Mouse (Mus musculus) ES-E14 (cell line): ENCODE measurements around the gene Inka1. TPM values are rescaled to one million over a fixed set of nuclear protein-coding genes. Genes with fewer than 3 reads are reported as not detected.
A peak's percentile ranks its signal among the peaks of the same experiment; 100 is the strongest.

Experiments
- DNase-seq: peaks from one replicate; pipeline ENCODE4 v3.0.0-alpha.2; 2013; ENCODE audit warnings: low read depth, low spot score
- H3K27ac ChIP-seq: 2 replicates; pipeline ENCODE4 v1.5.1; 2012; ENCODE audit warnings: low read depth, mild to moderate bottlenecking, low read length, moderate library complexity, mixed read lengths; ENCODE audit not compliant: poor library complexity, insufficient read depth, severe bottlenecking
- H3K36me3 ChIP-seq: 2 replicates; pipeline ENCODE4 v1.6.1; 2012; ENCODE audit warnings: mild to moderate bottlenecking, low read length, moderate library complexity, mixed read lengths; ENCODE audit not compliant: control insufficient read depth, poor library complexity, insufficient read depth, severe bottlenecking
- H3K4me1 ChIP-seq, 2 experiments: fragments of 150-350 bp in 1 of 2; sonication (generic) in 1 of 2; 2 replicates each; pipeline ENCODE4 v1.6.1; 2012; ENCODE audit warnings: low read length in 2 of 2, mild to moderate bottlenecking in 1 of 2, mixed read lengths in 1 of 2; ENCODE audit not compliant: control insufficient read depth in 2 of 2, insufficient read depth in 2 of 2, poor library complexity in 1 of 2
- H3K4me3 ChIP-seq, 2 experiments: fragments of 150-350 bp in 1 of 2; sonication (generic) in 1 of 2; 2 replicates each; pipeline ENCODE4 v1.5.1; 2012; ENCODE audit warnings: low read length in 2 of 2, low read depth in 1 of 2, mild to moderate bottlenecking in 1 of 2, mixed read lengths in 1 of 2; ENCODE audit not compliant: insufficient read depth in 1 of 2, poor library complexity in 1 of 2, severe bottlenecking in 1 of 2
- H3K9ac ChIP-seq: 2 replicates; pipeline ENCODE4 v1.6.1; 2012; ENCODE audit warnings: low read depth, mild to moderate bottlenecking, low read length, mixed read lengths; ENCODE audit not compliant: poor library complexity, insufficient read depth, severe bottlenecking
- H3K9me3 ChIP-seq: fragments of 150-350 bp; sonication (generic); 2 replicates; pipeline ENCODE4 v1.6.1; 2012; ENCODE audit warnings: low read depth, mild to moderate bottlenecking, low read length; ENCODE audit not compliant: control insufficient read depth, insufficient read depth
- CHD2 ChIP-seq: IDR thresholded peaks from 2 replicates; pipeline ENCODE4 v1.6.1; 2014; ENCODE audit warnings: mild to moderate bottlenecking, low read depth, low read length, inconsistent platforms
- HCFC1 ChIP-seq: IDR thresholded peaks from 2 replicates; pipeline ENCODE4 v1.6.1; 2012; ENCODE audit warnings: low read length, inconsistent platforms, borderline replicate concordance; ENCODE audit not compliant: insufficient read depth
- MAFK ChIP-seq: IDR thresholded peaks from 2 replicates; pipeline ENCODE4 v1.6.1; 2014; ENCODE audit warnings: mild to moderate bottlenecking, low read depth, low read length, inconsistent platforms; ENCODE audit not compliant: insufficient read depth
- ZC3H11A ChIP-seq: IDR thresholded peaks from 2 replicates; pipeline ENCODE4 v1.6.1; 2012; ENCODE audit warnings: low read depth, mild to moderate bottlenecking, inconsistent platforms, low read length, borderline replicate concordance
- ZNF384 ChIP-seq: IDR thresholded peaks from 2 replicates; pipeline ENCODE4 v1.6.1; 2012; ENCODE audit warnings: low read depth, low read length, inconsistent platforms
- in situ Hi-C, 2 experiments: fragments of 600-800 bp; cut with MboI; formaldehyde crosslinking; loops; one replicate each; pipeline ENCODE4 v1.15.1; 2025; ENCODE audit warnings: low sequenced_read_pairs in 2 of 2, inconsistent platforms in 1 of 2; ENCODE audit not compliant: unreplicated experiment in 2 of 2
- total RNA-seq: library from RNA; depleted of rRNA; stranded (reverse); fragments of 300-350 nt; gene quantifications from 2 replicates; pipeline ENCODE4 v1.2.3, GENCODE M21; 2012

Inka1 gene
- total RNA-seq, 1 experiment, result 6.1 TPM

GRCm38 (mm10) chr9:107987950-107988349, 2.3 kb upstream of the Inka1 start:
- Histone ChIP-seq H3K27ac (no peak overlapping the region), H3K4me3 (no peak overlapping the region), H3K4me1 (peaks cover 2 to 15% of the 10 kb centered on the region in 2 experiments; a peak in 2 of 4 replicates), H3K9me3 (no peaks in the 10 kb centered on the region), H3K36me3 (no peaks in the 10 kb centered on the region), H3K9ac (no peak overlapping the region)
- no peak for DNase-seq
- in situ Hi-C loops, result no loop called here
- TF ChIP-seq MAFK, result peak; percentile 41; the same call in 1 of the 2 replicates
- no peak for TF ChIP-seq HCFC1

DNA sequence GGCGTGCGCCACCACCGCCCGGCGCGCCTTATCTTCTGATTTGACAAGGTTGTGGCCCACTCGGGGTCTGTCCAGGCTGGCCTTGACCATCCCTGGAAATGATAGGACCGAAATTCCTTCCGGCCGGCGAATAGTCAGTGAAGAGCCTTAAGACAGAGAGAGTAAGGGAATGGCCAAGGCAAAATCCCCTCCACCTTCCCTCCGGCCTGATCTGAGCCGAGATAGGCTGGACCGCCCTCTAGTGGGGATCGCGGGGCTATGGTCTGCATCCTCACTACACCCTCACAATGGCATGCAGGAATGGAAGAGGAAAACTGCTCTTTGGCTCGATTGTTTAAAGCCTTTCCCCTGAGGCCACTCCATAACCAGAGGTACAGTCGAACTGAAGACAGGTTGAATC, 697 bp upstream of the Inka1 start:
- TF ChIP-seq HCFC1 (no peak), CHD2 (no peak), ZNF384 (no peak), MAFK (no peak), ZC3H11A (no peak)
- H3K27ac ChIP-seq, result no peak overlapping the region
- peak overlapping the region; percentile 29; the same call in 1 of the 2 replicates for H3K9ac ChIP-seq
- peaks cover 2 to 15% of the 10 kb centered on the region in 2 experiments; a peak in 2 of 4 replicates for H3K4me1 ChIP-seq
- no peaks in the 10 kb centered on the region for H3K36me3 ChIP-seq
- no peaks in the 10 kb centered on the region for H3K9me3 ChIP-seq
- peak; percentile 82 for DNase-seq
- peak overlapping the region; percentile 72 to 98 for H3K4me3 ChIP-seq
- in situ Hi-C loops, result no loop called here

GRCm38 (mm10) chr9:107984754-107985055, 974 bp downstream of the Inka1 start:
- TF ChIP-seq ZC3H11A (no peak), ZNF384 (no peak), CHD2 (no peak), HCFC1 (no peak), MAFK (no peak)
- Histone ChIP-seq H3K27ac (no peak overlapping the region), H3K4me1 (peaks cover 2 to 15% of the 10 kb centered on the region in 2 experiments; a peak in 2 of 4 replicates), H3K9me3 (no peaks in the 10 kb centered on the region), H3K4me3 (peak overlapping the region in 1 of 2 experiments; percentile 98; a peak in 2 of 4 replicates), H3K36me3 (no peaks in the 10 kb centered on the region), H3K9ac (peak overlapping the region; percentile 19; the same call in 1 of the 2 replicates)
- DNase-seq, result no peak
- in situ Hi-C loops, result no loop called here

GRCm38 (mm10) chr9:107984052-107984753, 1.5 kb downstream of the Inka1 start:
- H3K9ac ChIP-seq, result no peak overlapping the region

DNA sequence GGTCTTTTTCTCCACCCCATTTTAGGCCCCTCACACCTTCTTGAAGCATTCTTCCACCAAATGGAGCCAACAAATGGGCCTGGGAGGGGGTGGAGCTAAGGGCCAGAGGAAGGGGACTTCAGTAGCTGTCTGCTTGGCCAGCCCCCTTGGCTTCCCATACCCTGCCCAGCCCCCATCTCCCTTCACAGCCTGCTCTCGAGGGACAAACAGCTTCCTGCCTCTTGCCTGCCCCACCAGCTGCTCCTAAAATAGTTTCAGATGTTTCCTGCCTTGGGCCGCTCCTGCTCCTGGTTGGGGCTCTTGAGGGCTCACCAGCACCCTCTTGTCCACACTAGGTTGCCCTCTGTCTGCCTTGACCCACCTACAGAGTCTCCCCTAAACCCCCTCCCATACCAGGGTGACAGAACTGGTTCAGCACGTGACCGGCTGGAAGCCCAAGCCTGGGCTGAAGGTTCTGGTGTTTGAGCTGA, 2.2 kb downstream of the Inka1 start:
- in situ Hi-C loops, result no loop called here
- Histone ChIP-seq H3K4me3 (no peak overlapping the region), H3K36me3 (no peaks in the 10 kb centered on the region), H3K9ac (no peak overlapping the region), H3K27ac (no peak overlapping the region), H3K4me1 (peaks cover 2 to 15% of the 10 kb centered on the region in 2 experiments; a peak in 2 of 4 replicates), H3K9me3 (no peaks in the 10 kb centered on the region)
- TF ChIP-seq HCFC1 (no peak), ZNF384 (no peak), ZC3H11A (no peak), MAFK (no peak), CHD2 (no peak)
- no peak for DNase-seq

More at GRCm38 (mm10) chr9:107984052-107984753, 1.5 kb downstream of the Inka1 start:
- Histone ChIP-seq H3K4me3 (no peak overlapping the region), H3K27ac (no peak overlapping the region), H3K36me3 (no peaks in the 10 kb centered on the region), H3K4me1 (peaks cover 2 to 15% of the 10 kb centered on the region in 2 experiments; a peak in 2 of 4 replicates), H3K9me3 (no peaks in the 10 kb centered on the region)
- DNase-seq, result no peak
- no peak for TF ChIP-seq HCFC1
- in situ Hi-C loops, result no loop called here
